Mouse (Mus musculus): ENCODE data around the gene Tnrc6c. TPM values are rescaled to one million over a fixed set of nuclear protein-coding genes. Genes with fewer than 3 reads are reported as not detected.

The Tnrc6c gene
- polyA plus RNA-seq, 1 experiment from 2014 or later = 12.6 TPM

GRCm38 (mm10) chr11:117674531-117674930 lies 20.4 kb downstream of the Tnrc6c start:
- ATAC-seq (replicated peaks; ENCODE audit: low FRiP score, low TSS enrichment, low read depth) = no peak
- WGBS = 97% methylated on average over 1 of the region's 1 CpGs

GRCm38 (mm10) chr11:117676649-117677048 lies 22.6 kb downstream of the Tnrc6c start:
- H3K36me3 ChIP-seq (ENCODE audit: control insufficient read depth, insufficient read depth, low read length) = no peaks in the 10 kb centered on the region
- no peak overlapping the region for H3K9ac ChIP-seq (ENCODE audit: low read length)
- 40% methylated on average over 2 of the region's 2 CpGs for WGBS
- no peak overlapping the region for H3K4me3 ChIP-seq (ENCODE audit: low read depth, low read length)
- ATAC-seq (replicated peaks; ENCODE audit: low FRiP score, low TSS enrichment, low read depth) (no peak), DNase-seq (ENCODE audit: low spot score) (no peak)
- H3K4me2 ChIP-seq (ENCODE audit: low read length) = no peak overlapping the region
- H3K27me3 ChIP-seq (replicated peaks; ENCODE audit: control insufficient read depth, insufficient read depth, low read length) = no peaks in the 10 kb centered on the region
- H3K9me3 ChIP-seq (ENCODE audit: control insufficient read depth, low read length) = no peaks in the 10 kb centered on the region
- no peak overlapping the region for H3K27ac ChIP-seq (ENCODE audit: low read depth)
- no peaks in the 10 kb centered on the region for H3K4me1 ChIP-seq (replicated peaks; ENCODE audit: control insufficient read depth, insufficient read depth, low read length)

More at GRCm38 (mm10) chr11:117674531-117674930, 20.4 kb downstream of the Tnrc6c start:
- H3K9ac ChIP-seq (ENCODE audit: low read length) = no peak overlapping the region
- no peaks in the 10 kb centered on the region for H3K27me3 ChIP-seq (replicated peaks; ENCODE audit: control insufficient read depth, insufficient read depth, low read length)
- DNase-seq (ENCODE audit: low spot score) = no peak
- no peaks in the 10 kb centered on the region for H3K4me1 ChIP-seq (replicated peaks; ENCODE audit: control insufficient read depth, insufficient read depth, low read length)
- no peaks in the 10 kb centered on the region for H3K9me3 ChIP-seq (ENCODE audit: control insufficient read depth, low read length)
- no peak overlapping the region for H3K4me3 ChIP-seq (ENCODE audit: low read depth, low read length)
- H3K4me2 ChIP-seq (ENCODE audit: low read length) = no peak overlapping the region
- no peak overlapping the region for H3K27ac ChIP-seq (ENCODE audit: low read depth)
- H3K36me3 ChIP-seq (ENCODE audit: control insufficient read depth, insufficient read depth, low read length) = no peaks in the 10 kb centered on the region

GRCm38 (mm10) chr11:117677111-117677510 lies 23.0 kb downstream of the Tnrc6c start:
- H3K4me2 ChIP-seq (ENCODE audit: low read length) = no peak overlapping the region
- DNase-seq (ENCODE audit: low spot score) (no peak), ATAC-seq (replicated peaks; ENCODE audit: low FRiP score, low TSS enrichment, low read depth) (no peak)
- H3K9ac ChIP-seq (ENCODE audit: low read length) = no peak overlapping the region
- no peaks in the 10 kb centered on the region for H3K27me3 ChIP-seq (replicated peaks; ENCODE audit: control insufficient read depth, insufficient read depth, low read length)
- H3K4me3 ChIP-seq (ENCODE audit: low read depth, low read length) = no peak overlapping the region
- no peaks in the 10 kb centered on the region for H3K4me1 ChIP-seq (replicated peaks; ENCODE audit: control insufficient read depth, insufficient read depth, low read length)
- no peaks in the 10 kb centered on the region for H3K9me3 ChIP-seq (ENCODE audit: control insufficient read depth, low read length)
- H3K27ac ChIP-seq (ENCODE audit: low read depth) = no peak overlapping the region
- no peaks in the 10 kb centered on the region for H3K36me3 ChIP-seq (ENCODE audit: control insufficient read depth, insufficient read depth, low read length)
- WGBS = 64% methylated on average over 3 of the region's 3 CpGs

GRCm38 (mm10) chr11:117677594-117677993 lies 23.5 kb downstream of the Tnrc6c start:
- no peaks in the 10 kb centered on the region for H3K36me3 ChIP-seq (ENCODE audit: control insufficient read depth, insufficient read depth, low read length)
- no peaks in the 10 kb centered on the region for H3K9me3 ChIP-seq (ENCODE audit: control insufficient read depth, low read length)
- no peak for DNase-seq (ENCODE audit: low spot score)
- H3K27ac ChIP-seq (ENCODE audit: low read depth) = no peak overlapping the region
- H3K27me3 ChIP-seq (replicated peaks; ENCODE audit: control insufficient read depth, insufficient read depth, low read length) = no peaks in the 10 kb centered on the region
- no peak overlapping the region for H3K9ac ChIP-seq (ENCODE audit: low read length)
- no peaks in the 10 kb centered on the region for H3K4me1 ChIP-seq (replicated peaks; ENCODE audit: control insufficient read depth, insufficient read depth, low read length)
- H3K4me2 ChIP-seq (ENCODE audit: low read length) = no peak overlapping the region
- H3K4me3 ChIP-seq (ENCODE audit: low read depth, low read length) = no peak overlapping the region
- no peak for ATAC-seq (replicated peaks; ENCODE audit: low FRiP score, low TSS enrichment, low read depth)
- WGBS = 83% methylated on average over 3 of the region's 3 CpGs

- Histone ChIP-seq H3K27ac (ENCODE audit: low read depth) (no peak overlapping the region), H3K4me2 (ENCODE audit: low read length) (no peak overlapping the region), H3K4me3 (ENCODE audit: low read depth, low read length) (no peak overlapping the region), H3K36me3 (ENCODE audit: control insufficient read depth, insufficient read depth, low read length) (no peaks in the 10 kb centered on the region), H3K9me3 (ENCODE audit: control insufficient read depth, low read length) (no peaks in the 10 kb centered on the region), H3K27me3 (replicated peaks; ENCODE audit: control insufficient read depth, insufficient read depth, low read length) (no peaks in the 10 kb centered on the region), H3K4me1 (replicated peaks; ENCODE audit: control insufficient read depth, insufficient read depth, low read length) (no peaks in the 10 kb centered on the region), H3K9ac (ENCODE audit: low read length) (no peak overlapping the region)
- ATAC-seq (replicated peaks; ENCODE audit: low FRiP score, low TSS enrichment, low read depth) = no peak
- 94% methylated on average over 4 of the region's 4 CpGs for WGBS
- no peak for DNase-seq (ENCODE audit: low spot score)
These were observed 24.1 kb downstream of the Tnrc6c start for GRCm38 (mm10) chr11:117678155-117678554.

- DNase-seq (ENCODE audit: low spot score) (no peak), ATAC-seq (replicated peaks; ENCODE audit: low FRiP score, low TSS enrichment, low read depth) (no peak)
- no peak overlapping the region for H3K4me3 ChIP-seq (ENCODE audit: low read depth, low read length)
- no peak overlapping the region for H3K27ac ChIP-seq (ENCODE audit: low read depth)
- H3K27me3 ChIP-seq (replicated peaks; ENCODE audit: control insufficient read depth, insufficient read depth, low read length) = no peaks in the 10 kb centered on the region
- H3K9ac ChIP-seq (ENCODE audit: low read length) = no peak overlapping the region
- no peaks in the 10 kb centered on the region for H3K9me3 ChIP-seq (ENCODE audit: control insufficient read depth, low read length)
- no peak overlapping the region for H3K4me2 ChIP-seq (ENCODE audit: low read length)
- 37% methylated on average over 2 of the region's 2 CpGs for WGBS
- H3K36me3 ChIP-seq (ENCODE audit: control insufficient read depth, insufficient read depth, low read length) = no peaks in the 10 kb centered on the region
- no peaks in the 10 kb centered on the region for H3K4me1 ChIP-seq (replicated peaks; ENCODE audit: control insufficient read depth, insufficient read depth, low read length)
These were observed 24.7 kb downstream of the Tnrc6c start for GRCm38 (mm10) chr11:117678740-117679139.

- Histone ChIP-seq H3K4me3 (ENCODE audit: low read depth, low read length) (no peak overlapping the region), H3K4me1 (replicated peaks; ENCODE audit: control insufficient read depth, insufficient read depth, low read length) (peaks cover 4% of the 10 kb centered on the region), H3K4me2 (ENCODE audit: low read length) (no peak overlapping the region), H3K9me3 (ENCODE audit: control insufficient read depth, low read length) (no peaks in the 10 kb centered on the region), H3K9ac (ENCODE audit: low read length) (no peak overlapping the region), H3K36me3 (ENCODE audit: control insufficient read depth, insufficient read depth, low read length) (no peaks in the 10 kb centered on the region), H3K27ac (ENCODE audit: low read depth) (no peak overlapping the region), H3K27me3 (replicated peaks; ENCODE audit: control insufficient read depth, insufficient read depth, low read length) (no peaks in the 10 kb centered on the region)
- 62% methylated on average over 5 of the region's 5 CpGs for WGBS
- no peak for DNase-seq (ENCODE audit: low spot score)
- ATAC-seq (replicated peaks; ENCODE audit: low FRiP score, low TSS enrichment, low read depth) = no peak
These were observed 30.6 kb downstream of the Tnrc6c start for GRCm38 (mm10) chr11:117684640-117685039.

- no peak overlapping the region for H3K4me2 ChIP-seq (ENCODE audit: low read length)
- ATAC-seq (replicated peaks; ENCODE audit: low FRiP score, low TSS enrichment, low read depth) = peak; percentile 74; the same call in 1 of the 2 replicates
These were observed 31.4 kb downstream of the Tnrc6c start for GRCm38 (mm10) chr11:117685461-117685860.

GRCm38 (mm10) chr11:117686021-117686420 lies 31.9 kb downstream of the Tnrc6c start:
- no peak overlapping the region for H3K4me2 ChIP-seq (ENCODE audit: low read length)
- H3K27me3 ChIP-seq (replicated peaks; ENCODE audit: control insufficient read depth, insufficient read depth, low read length) = no peaks in the 10 kb centered on the region
- no peak overlapping the region for H3K9ac ChIP-seq (ENCODE audit: low read length)
- WGBS = 58% methylated on average over 8 of the region's 8 CpGs
- no peaks in the 10 kb centered on the region for H3K9me3 ChIP-seq (ENCODE audit: control insufficient read depth, low read length)
- DNase-seq (ENCODE audit: low spot score) (peak; percentile 58), ATAC-seq (replicated peaks; ENCODE audit: low FRiP score, low TSS enrichment, low read depth) (peak; percentile 63)
- no peaks in the 10 kb centered on the region for H3K36me3 ChIP-seq (ENCODE audit: control insufficient read depth, insufficient read depth, low read length)
- no peak overlapping the region for H3K4me3 ChIP-seq (ENCODE audit: low read depth, low read length)
- H3K4me1 ChIP-seq (replicated peaks; ENCODE audit: control insufficient read depth, insufficient read depth, low read length) = peaks cover 4% of the 10 kb centered on the region
- H3K27ac ChIP-seq (ENCODE audit: low read depth) = no peak overlapping the region

More at GRCm38 (mm10) chr11:117685461-117685860, 31.4 kb downstream of the Tnrc6c start:
- Histone ChIP-seq H3K9me3 (ENCODE audit: control insufficient read depth, low read length) (no peaks in the 10 kb centered on the region), H3K27me3 (replicated peaks; ENCODE audit: control insufficient read depth, insufficient read depth, low read length) (no peaks in the 10 kb centered on the region), H3K4me3 (ENCODE audit: low read depth, low read length) (no peak overlapping the region), H3K27ac (ENCODE audit: low read depth) (no peak overlapping the region), H3K9ac (ENCODE audit: low read length) (no peak overlapping the region), H3K36me3 (ENCODE audit: control insufficient read depth, insufficient read depth, low read length) (no peaks in the 10 kb centered on the region), H3K4me1 (replicated peaks; ENCODE audit: control insufficient read depth, insufficient read depth, low read length) (peaks cover 4% of the 10 kb centered on the region)
- 49% methylated on average over 3 of the region's 3 CpGs for WGBS
- DNase-seq (ENCODE audit: low spot score) = no peak

Measured in intestine, embryonic 14.5 days (tissue).